Comparison of ENCODE assay signal across 16 mouse cellular contexts in genomic region chr12:51449303-51449702, GRCm38 (mm10).
"Had no signal": no experiment of that assay in that cellular context is flagged by ENCODE, and none has a peak within 500 bp of the region (broad histone marks: within the 10 kb centered on the region; RNA-seq: fewer than 3 reads in every experiment).

No protein-coding gene starts in this region.

- H3K9ac ChIP-seq: neural tube, embryonic 13.5 days; neural tube, embryonic 15.5 days; stomach, embryonic 15.5 days had no signal

- H3K27ac ChIP-seq: neural tube, embryonic 13.5 days; neural tube, embryonic 15.5 days; stomach, embryonic 15.5 days; stomach, postnatal 0 days had no signal

- H3K27me3 ChIP-seq: neural tube, embryonic 13.5 days; neural tube, embryonic 15.5 days; stomach, embryonic 15.5 days had no signal

- H3K9me3 ChIP-seq: neural tube, embryonic 13.5 days; neural tube, embryonic 15.5 days; stomach, embryonic 15.5 days had no signal

- DNase-seq: retina, postnatal 1 day; right cerebral cortex, adult 18-20 months; right cerebral cortex, postnatal 14 days; right cerebral cortex, postnatal 25 days; right cerebral cortex, postnatal 4 days; spleen, adult 18-20 months; thymus, adult 18-20 months; thymus, adult 2 months; thymus, postnatal 14 days; thymus, postnatal 25 days; thymus, postnatal 36 days; thymus, postnatal 4 days had no signal

- H3K4me2 ChIP-seq: neural tube, embryonic 13.5 days; neural tube, embryonic 15.5 days; stomach, embryonic 15.5 days had no signal

- H3K4me3 ChIP-seq: neural tube, embryonic 13.5 days; neural tube, embryonic 15.5 days; stomach, embryonic 15.5 days had no signal

- H3K4me1 ChIP-seq: neural tube, embryonic 13.5 days; neural tube, embryonic 15.5 days; stomach, embryonic 15.5 days had no signal
